Mouse (Mus musculus) CH12.LX (cell line): ENCODE data around the gene Gpr45. TPM values are rescaled to one million over a fixed set of nuclear protein-coding genes. Genes with fewer than 3 reads are reported as not detected.

Experiments
- DNase-seq: peaks from one replicate; pipeline ENCODE4 v3.0.0-alpha.2; 2013; ENCODE audit errors: extremely low read depth
- H3K27ac ChIP-seq: 2 replicates; pipeline ENCODE4 v1.5.1; 2012; ENCODE audit warnings: low read depth, mild to moderate bottlenecking, control low read depth, moderate library complexity; ENCODE audit not compliant: insufficient read depth
- H3K27me3 ChIP-seq: replicated peaks from 2 replicates; pipeline ENCODE3; 2012; ENCODE audit warnings: inconsistent platforms
- H3K36me3 ChIP-seq, 2 experiments: replicated peaks in 1 of 2; 2 replicates each; pipeline versions ENCODE3 to v1.6.1; 2012; ENCODE audit warnings: inconsistent platforms in 1 of 2, low read length in 1 of 2, mild to moderate bottlenecking in 1 of 2, mixed read lengths in 1 of 2, moderate library complexity in 1 of 2; ENCODE audit not compliant: control insufficient read depth in 1 of 2, insufficient read depth in 1 of 2
- H3K4me1 ChIP-seq, 2 experiments: 2 replicates each; pipeline ENCODE4 v1.6.1; 2012; ENCODE audit warnings: inconsistent platforms in 1 of 2, moderate library complexity in 1 of 2; ENCODE audit not compliant: insufficient read depth in 2 of 2, control insufficient read depth in 1 of 2
- H3K4me2 ChIP-seq: 2 replicates; pipeline ENCODE4 v1.6.1; 2012; ENCODE audit warnings: low read depth, mild to moderate bottlenecking, control low read depth; ENCODE audit not compliant: poor library complexity, insufficient read depth, severe bottlenecking
- H3K4me3 ChIP-seq, 3 experiments: fragments of 150-350 bp in 1 of 3; sonication (generic) in 1 of 3; replicated peaks in 1 of 3; 2 replicates each; pipeline versions ENCODE3 to v1.5.1; 2011 to 2012; ENCODE audit warnings: low read depth in 2 of 3, low read length in 2 of 3, mild to moderate bottlenecking in 2 of 3, moderate library complexity in 2 of 3, control low read depth in 1 of 3, improper control_type of control experiment in 1 of 3, inconsistent platforms in 1 of 3, mixed read lengths in 1 of 3; ENCODE audit not compliant: poor library complexity in 1 of 3
- H3K79me2 ChIP-seq: replicated peaks from 2 replicates; pipeline ENCODE4 v1.6.1; 2012; ENCODE audit warnings: mild to moderate bottlenecking, moderate library complexity; ENCODE audit not compliant: control insufficient read depth, poor library complexity, insufficient read depth, severe bottlenecking; ENCODE audit errors: extremely low read depth
- H3K9ac ChIP-seq: 2 replicates; pipeline ENCODE4 v1.6.1; 2012; ENCODE audit warnings: low read depth, mild to moderate bottlenecking, control low read depth, moderate library complexity; ENCODE audit not compliant: insufficient read depth
- H3K9me3 ChIP-seq: replicated peaks from 2 replicates; pipeline ENCODE3; 2012; ENCODE audit warnings: low read length, inconsistent platforms, mixed read lengths
- BHLHE40 ChIP-seq: IDR thresholded peaks from 2 replicates; pipeline ENCODE4 v1.6.1; 2011; ENCODE audit warnings: mild to moderate bottlenecking, low read depth, low read length, improper control_type of control experiment
- CHD2 ChIP-seq: IDR thresholded peaks from 2 replicates; pipeline ENCODE4 v1.6.1; 2011; ENCODE audit warnings: low read length, improper control_type of control experiment
- ELF1 ChIP-seq: IDR thresholded peaks from 2 replicates; pipeline ENCODE4 v1.6.1; 2014; ENCODE audit warnings: low read depth, mild to moderate bottlenecking, inconsistent platforms, low read length, improper control_type of control experiment
- EP300 ChIP-seq: IDR thresholded peaks from 2 replicates; pipeline ENCODE4 v1.6.1; 2011; ENCODE audit warnings: low read length, improper control_type of control experiment
- HCFC1 ChIP-seq: IDR thresholded peaks from 2 replicates; pipeline ENCODE4 v1.6.1; 2012; ENCODE audit warnings: low read depth, mild to moderate bottlenecking, inconsistent platforms, low read length, improper control_type of control experiment
- IRF4 ChIP-seq: IDR thresholded peaks from 2 replicates; pipeline ENCODE4 v1.6.1; 2014; ENCODE audit warnings: low read depth, mild to moderate bottlenecking, inconsistent platforms, low read length, improper control_type of control experiment
- MAFK ChIP-seq: IDR thresholded peaks from 2 replicates; pipeline ENCODE4 v1.6.1; 2011; ENCODE audit warnings: low read length, improper control_type of control experiment; ENCODE audit not compliant: insufficient replicate concordance
- MAZ ChIP-seq: IDR thresholded peaks from 2 replicates; pipeline ENCODE4 v1.6.1; 2012; ENCODE audit warnings: low read depth, mild to moderate bottlenecking, inconsistent platforms, low read length, improper control_type of control experiment, moderate library complexity
- MYC ChIP-seq: IDR thresholded peaks from 2 replicates; pipeline ENCODE4 v1.6.1; 2011; ENCODE audit warnings: low read depth, mild to moderate bottlenecking, improper control_type of control experiment, low read length
- NELFE ChIP-seq: IDR thresholded peaks from 2 replicates; pipeline ENCODE4 v1.6.1; 2011; ENCODE audit warnings: low read depth, low read length, improper control_type of control experiment
- NRF1 ChIP-seq: IDR thresholded peaks from 2 replicates; pipeline ENCODE4 v1.6.1; 2014; ENCODE audit warnings: low read depth, mild to moderate bottlenecking, inconsistent platforms, low read length, improper control_type of control experiment, moderate library complexity
- PAX5 ChIP-seq: IDR thresholded peaks from 2 replicates; pipeline ENCODE4 v1.6.1; 2012; ENCODE audit warnings: low read length, inconsistent platforms, mixed read lengths
- POLR2AphosphoS2 ChIP-seq: IDR thresholded peaks from 2 replicates; pipeline ENCODE4 v1.6.1; 2011; ENCODE audit warnings: low read depth, low read length, improper control_type of control experiment
- RAD21 ChIP-seq: IDR thresholded peaks from 2 replicates; pipeline ENCODE4 v1.6.1; 2011; ENCODE audit warnings: low read depth, mild to moderate bottlenecking, low read length, improper control_type of control experiment, moderate library complexity
- SIN3A ChIP-seq: IDR thresholded peaks from 2 replicates; pipeline ENCODE4 v1.6.1; 2012; ENCODE audit warnings: low read length, improper control_type of control experiment, inconsistent platforms
- SMC3 ChIP-seq: IDR thresholded peaks from 2 replicates; pipeline ENCODE4 v1.6.1; 2011; ENCODE audit warnings: low read depth, low read length, improper control_type of control experiment
- TCF12 ChIP-seq: IDR thresholded peaks from 2 replicates; pipeline ENCODE4 v1.6.1; 2014; ENCODE audit warnings: low read depth, mild to moderate bottlenecking, inconsistent platforms, low read length, improper control_type of control experiment
- UBTF ChIP-seq: IDR thresholded peaks from 2 replicates; pipeline ENCODE4 v1.6.1; 2012; ENCODE audit warnings: low read depth, mild to moderate bottlenecking, inconsistent platforms, low read length, improper control_type of control experiment, moderate library complexity
- USF1 ChIP-seq: IDR thresholded peaks from 2 replicates; pipeline ENCODE4 v1.6.1; 2014; ENCODE audit warnings: low read depth, mild to moderate bottlenecking, inconsistent platforms, low read length, improper control_type of control experiment
- USF2 ChIP-seq: conservative IDR thresholded peaks from 2 replicates; pipeline ENCODE4 v1.6.1; 2011; ENCODE audit warnings: low read depth, low read length, improper control_type of control experiment
- ZMIZ1 ChIP-seq: IDR thresholded peaks from 2 replicates; pipeline ENCODE4 v1.6.1; 2012; ENCODE audit warnings: low read depth, mild to moderate bottlenecking, inconsistent platforms, low read length, improper control_type of control experiment
- dilution Hi-C: fragments of 300-500 bp; cut with MboI; formaldehyde crosslinking; loops from 2 replicates; pipeline ENCODE4 v1.14.3; 2020; ENCODE audit warnings: low sequenced_read_pairs; ENCODE audit not compliant: extremely low pct_unique_long_range_greater_than_20kb, extremely low pct_ligation_motif_present
- in situ Hi-C: fragments of 300-500 bp; cut with MboI; formaldehyde crosslinking; loops from 3 replicates; pipeline ENCODE4 v1.14.3; 2019; ENCODE audit warnings: low sequenced_read_pairs, low pct_ligation_motif_present, low pct_unique_long_range_greater_than_20kb, mixed read lengths
- polyA plus RNA-seq: library from polyadenylated mRNA; unstranded; fragments of >175 nt; gene quantifications from 2 replicates; pipeline ENCODE4 v1.2.1, GENCODE M21; 2012; ENCODE audit warnings: low read depth; ENCODE audit not compliant: insufficient read length
- total RNA-seq, 2 experiments: library from RNA; depleted of rRNA; stranded (reverse); fragments of 300-350 nt in 1 of 2; fragments of >200 nt in 1 of 2; gene quantifications; 2 replicates each; pipeline ENCODE4 v1.2.3; 2012 to 2014

Gene Gpr45
- total and polyA plus RNA-seq, 3 experiments, result not detected

DNA sequence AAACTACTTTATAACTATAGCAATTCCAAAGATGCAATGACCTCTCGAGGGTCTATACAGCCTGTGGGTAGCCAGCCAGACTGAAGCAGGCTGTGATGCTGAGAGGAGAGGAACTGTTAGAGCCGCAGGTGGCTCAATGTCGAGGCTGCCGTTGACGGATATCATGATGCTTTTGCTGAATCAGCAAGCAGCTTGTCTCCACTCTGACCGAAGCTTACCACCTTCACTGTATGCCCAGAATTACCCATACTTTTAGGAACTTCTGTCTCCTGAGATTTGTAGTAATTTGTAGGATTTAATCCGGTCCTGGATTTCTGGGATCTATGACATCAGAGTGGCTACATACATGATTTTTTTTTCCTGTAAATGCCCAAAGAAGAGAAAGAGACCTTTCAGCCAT is 83.3 kb downstream of the Gpr45 start:
- no peak for TF ChIP-seq BHLHE40
- TF ChIP-seq MAFK, result peak; percentile 58; the same call in 1 of the 2 replicates
- TF ChIP-seq RAD21, result no peak
- TF ChIP-seq, all 38 proteins: peak for 1
- Histone ChIP-seq H3K27ac (no peak overlapping the region), H3K27me3 (no peaks in the 10 kb centered on the region), H3K4me1 (peaks cover 3 to 8% of the 10 kb centered on the region in 2 experiments; a peak in 2 of 4 replicates), H3K9me3 (no peaks in the 10 kb centered on the region), H3K4me2 (no peak overlapping the region), H3K9ac (no peak overlapping the region), H3K36me3 (no peaks in the 10 kb centered on the region), H3K4me3 (no peak overlapping the region), H3K79me2 (no peaks in the 10 kb centered on the region)
- dilution Hi-C loops (no loop called here), in situ Hi-C loops (no loop called here)
- no peak for DNase-seq

DNA sequence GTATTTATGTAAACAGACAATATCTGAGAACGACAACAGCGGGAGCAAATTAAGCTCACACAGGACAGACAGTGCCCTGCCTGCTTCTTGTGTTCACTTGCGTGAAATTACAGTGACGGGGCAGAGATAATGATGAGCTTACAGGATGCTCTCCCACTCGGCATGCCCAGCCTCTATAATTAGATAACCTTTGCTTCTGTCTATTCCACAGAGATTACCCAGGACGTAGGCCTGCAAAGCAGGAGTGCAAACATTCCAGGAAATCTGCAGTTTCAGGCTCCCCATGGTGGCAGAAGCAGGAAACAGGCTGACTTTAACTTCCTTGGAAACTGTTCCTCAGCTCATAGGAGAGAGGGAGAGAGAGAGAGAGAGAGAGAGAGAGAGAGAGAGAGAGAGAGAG is 89.6 kb downstream of the Gpr45 start:
- Histone ChIP-seq H3K36me3 (no peaks in the 10 kb centered on the region), H3K4me2 (no peak overlapping the region), H3K27ac (no peak overlapping the region), H3K9me3 (no peaks in the 10 kb centered on the region), H3K27me3 (no peaks in the 10 kb centered on the region), H3K4me1 (no peaks in the 10 kb centered on the region), H3K9ac (no peak overlapping the region), H3K4me3 (no peak overlapping the region), H3K79me2 (no peaks in the 10 kb centered on the region)
- in situ Hi-C loops, result no loop called here
- no peak for TF ChIP-seq IRF4
- TF ChIP-seq UBTF, result no peak
- dilution Hi-C loops, result no loop called here
- no peak for DNase-seq

DNA sequence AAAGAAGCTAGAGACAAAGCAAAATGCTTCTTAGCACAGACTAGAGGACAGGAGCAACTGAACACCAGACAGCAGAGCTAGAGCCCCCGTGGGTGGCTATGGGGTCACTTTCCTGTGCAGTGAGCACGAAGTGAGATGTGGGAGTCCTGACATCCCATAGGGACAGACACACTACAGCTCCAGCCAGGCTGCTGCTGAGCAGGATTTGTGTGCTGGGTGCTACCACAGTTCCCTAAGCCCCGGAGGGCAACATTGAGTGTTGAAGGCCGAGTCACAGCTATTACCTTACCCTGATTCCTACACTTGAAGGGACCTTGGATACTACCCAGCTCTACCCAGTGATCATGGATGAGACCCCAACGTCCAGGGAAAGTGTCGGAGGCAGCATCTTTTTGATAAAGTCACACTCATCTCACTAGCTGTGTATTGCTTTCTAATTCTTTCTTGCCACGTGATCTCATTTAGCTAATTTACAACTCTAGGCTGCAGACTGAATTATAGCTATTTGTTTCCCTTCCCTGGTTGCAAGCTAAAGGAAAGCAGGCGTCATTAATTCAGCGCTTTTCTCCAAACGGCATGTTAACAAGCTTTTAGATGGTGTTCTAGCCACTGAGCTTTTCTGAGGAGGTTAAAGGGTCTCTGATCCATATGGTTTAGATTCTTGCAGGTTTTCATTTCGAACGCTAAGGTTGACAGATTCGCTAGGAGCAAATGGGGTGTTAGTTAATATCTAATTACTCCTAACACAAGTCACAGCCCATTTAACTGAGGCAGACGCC is 92.7 kb downstream of the Gpr45 start:
- Histone ChIP-seq H3K4me1 (no peaks in the 10 kb centered on the region), H3K79me2 (no peaks in the 10 kb centered on the region), H3K9ac (no peak overlapping the region), H3K4me3 (no peak overlapping the region), H3K27me3 (no peaks in the 10 kb centered on the region)
- dilution Hi-C loops, result no loop called here
- in situ Hi-C loops, result no loop called here
- TF ChIP-seq HCFC1 (no peak), ZMIZ1 (no peak), NRF1 (no peak), ELF1 (no peak), TCF12 (no peak), SIN3A (no peak), MAZ (no peak), RAD21 (no peak), POLR2AphosphoS2 (no peak), USF2 (no peak), USF1 (no peak), CHD2 (no peak), MAFK (no peak), SMC3 (no peak), MYC (no peak), PAX5 (no peak), NELFE (no peak), EP300 (no peak)
- TF ChIP-seq, all 38 proteins: peak for 0
- Histone ChIP-seq H3K27ac (no peak overlapping the region), H3K4me2 (no peak overlapping the region), H3K9me3 (no peaks in the 10 kb centered on the region), H3K36me3 (peaks cover 10 to 24% of the 10 kb centered on the region in 2 experiments)
- DNase-seq, result no peak
